Mouse (Mus musculus) neutrophil, adult 83 days (primary cell): Measurements from ENCODE around the gene Mesp2. TPM values are rescaled to one million over a fixed set of nuclear protein-coding genes. Genes with fewer than 3 reads are reported as not detected.

ENCODE experiments used
- total RNA-seq, 2 experiments: library from RNA; stranded (reverse); gene quantifications; one replicate each; pipeline ENCODE4 v1.2.4; 2023

The Mesp2 gene
- under 1 TPM in 1 of 2 experiments, not detected in 1; 0.39 TPM for total RNA-seq

DNA sequence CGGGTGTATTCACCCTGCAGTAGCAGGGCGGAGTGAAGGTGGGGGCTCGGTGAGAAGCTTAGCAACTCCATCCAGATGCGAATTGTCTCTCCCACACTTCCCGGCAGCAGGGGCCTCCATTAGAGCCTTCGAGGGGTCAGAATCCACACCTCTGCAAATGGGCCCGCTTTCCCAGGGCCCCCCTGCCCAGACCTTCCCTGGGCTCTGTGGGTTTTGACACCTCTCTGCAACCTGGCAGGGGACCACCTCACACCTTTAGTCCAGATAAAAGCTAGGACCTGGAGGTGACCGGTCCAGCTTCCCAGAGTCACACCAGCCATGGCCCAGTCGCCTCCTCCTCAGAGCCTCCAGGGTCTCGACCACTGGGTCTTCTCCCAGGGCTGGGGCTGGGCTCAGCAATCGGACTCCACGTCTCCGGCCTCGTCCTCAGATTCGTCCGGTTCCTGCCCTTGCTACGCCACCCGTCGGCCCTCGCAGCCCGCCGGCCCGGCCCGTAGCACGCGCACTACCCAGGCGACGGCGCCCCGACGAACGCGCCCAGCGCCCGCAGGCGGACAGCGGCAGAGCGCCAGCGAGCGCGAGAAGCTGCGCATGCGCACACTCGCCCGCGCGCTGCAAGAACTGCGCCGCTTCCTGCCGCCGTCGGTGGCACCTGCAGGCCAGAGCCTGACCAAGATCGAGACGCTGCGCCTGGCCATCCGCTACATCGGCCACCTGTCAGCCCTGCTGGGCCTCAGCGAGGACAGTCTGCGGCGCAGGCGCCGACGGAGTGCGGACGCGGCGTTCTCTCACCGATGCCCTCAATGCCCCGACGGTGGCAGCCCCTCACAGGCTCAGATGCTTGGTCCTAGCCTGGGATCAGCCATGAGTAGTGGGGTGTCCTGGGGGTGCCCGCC lies at the start of gene Mesp2:
Mesp2 (plus strand) TSS at position 117 of the 896 bp plus-strand sequence.

DNA sequence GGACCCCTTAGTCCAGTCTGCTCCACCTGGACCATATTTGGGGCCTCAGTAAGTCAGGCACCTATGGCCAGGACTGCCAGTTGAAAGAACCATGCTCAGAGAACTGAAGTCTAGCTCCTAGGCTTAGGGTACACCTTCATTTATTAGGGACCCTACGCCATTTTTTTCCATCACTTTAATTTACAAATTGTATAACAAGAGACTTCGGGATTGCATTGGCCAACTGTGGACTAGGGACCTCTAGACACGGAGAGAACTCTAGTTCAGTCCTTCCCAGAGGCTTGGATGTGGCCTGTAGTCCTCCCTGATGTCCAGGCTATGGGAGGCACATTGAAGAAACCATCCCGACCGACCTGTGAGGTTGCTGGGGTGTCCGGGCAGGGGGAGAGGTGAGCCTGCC lies 16.8 kb upstream of the Mesp2 start, which contains the start of gene Mesp1:
Mesp1 (minus strand) TSS at position 101 of the 400 bp plus-strand sequence.

DNA sequence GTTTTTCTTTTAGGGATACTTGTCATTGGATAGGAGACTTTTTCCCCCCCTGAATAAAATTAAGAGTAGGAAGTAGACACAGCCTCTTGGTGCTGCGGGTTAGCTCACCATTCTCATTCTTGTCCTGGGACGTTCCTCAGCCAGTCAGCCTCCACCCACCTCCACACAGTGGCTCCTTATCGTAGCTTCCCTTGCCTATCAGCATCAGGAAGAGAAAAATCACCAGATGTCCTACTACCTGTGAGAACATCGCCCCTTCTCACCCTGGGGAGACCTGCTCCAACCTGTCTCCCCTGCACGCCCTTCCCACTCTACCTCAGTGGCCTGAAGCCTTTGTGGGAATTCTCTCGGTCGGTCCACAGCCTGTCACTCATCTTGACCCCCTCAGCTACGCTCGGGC lies 50.3 kb downstream of the Mesp2 start, which contains the start of gene Anpep:
Anpep (minus strand) TSS at position 249 of the 400 bp plus-strand sequence.

Other genes with a start within 250 kb of the Mesp2 start
- gene Rhcg, start 193.1 kb upstream of the Mesp2 start, total RNA-seq = under 1 TPM; 0.59 to 0.82 TPM
- 10 to 100 TPM; 22.3 to 25.4 TPM for gene Ticrr, start 150.5 kb upstream of the Mesp2 start, total RNA-seq
- gene Kif7, start 95.0 kb upstream of the Mesp2 start, total RNA-seq = under 1 TPM; 0.20 to 0.40 TPM
- not detected for gene Plin1, start 77.8 kb upstream of the Mesp2 start, total RNA-seq
- gene Pex11a, start 67.6 kb upstream of the Mesp2 start, total RNA-seq = 1 to 10 TPM; 1.4 to 1.9 TPM
- not detected for gene Wdr93, start 67.6 kb upstream of the Mesp2 start, total RNA-seq
- not detected for gene Mesp1, start 16.9 kb upstream of the Mesp2 start, total RNA-seq
- under 1 TPM; 0.55 to 0.60 TPM for gene Anpep, start 50.3 kb downstream of the Mesp2 start, total RNA-seq
- 10 to 100 TPM in 1 of 2 experiments, 1 to 10 TPM in 1; 7.5 to 10.7 TPM for gene Ap3s2, start 109.9 kb downstream of the Mesp2 start, total RNA-seq
- gene Arpin, start 124.6 kb downstream of the Mesp2 start, total RNA-seq = under 1 TPM; 0.72 to 0.75 TPM
- 100 to 1,000 TPM; 123 to 131 TPM for gene Zfp710, start 214.1 kb downstream of the Mesp2 start, total RNA-seq